Mouse (Mus musculus): ENCODE data around the gene Rps27l. TPM values are rescaled to one million over a fixed set of nuclear protein-coding genes. Genes with fewer than 3 reads are reported as not detected.
A peak's percentile ranks its signal among the peaks of the same experiment; 100 is the strongest.

Rps27l gene
- total RNA-seq, 2 experiments from 2014 or later = 34.2 to 39.5 TPM

GRCm38 (mm10) chr9:66925853-66926252 lies 20.0 kb upstream of the Rps27l start:
- Histone ChIP-seq H3K4me3 (no peak overlapping the region), H3K27ac (no peak overlapping the region)
- DNase-seq (ENCODE audit: extremely low spot score in 1 of 2, low spot score in 2 of 2) = no peak
- no peak for TF ChIP-seq CTCF (IDR thresholded peaks at IDR 0.05)
- intact Hi-C loops (cut with DNase I) = no loop called here

DNA sequence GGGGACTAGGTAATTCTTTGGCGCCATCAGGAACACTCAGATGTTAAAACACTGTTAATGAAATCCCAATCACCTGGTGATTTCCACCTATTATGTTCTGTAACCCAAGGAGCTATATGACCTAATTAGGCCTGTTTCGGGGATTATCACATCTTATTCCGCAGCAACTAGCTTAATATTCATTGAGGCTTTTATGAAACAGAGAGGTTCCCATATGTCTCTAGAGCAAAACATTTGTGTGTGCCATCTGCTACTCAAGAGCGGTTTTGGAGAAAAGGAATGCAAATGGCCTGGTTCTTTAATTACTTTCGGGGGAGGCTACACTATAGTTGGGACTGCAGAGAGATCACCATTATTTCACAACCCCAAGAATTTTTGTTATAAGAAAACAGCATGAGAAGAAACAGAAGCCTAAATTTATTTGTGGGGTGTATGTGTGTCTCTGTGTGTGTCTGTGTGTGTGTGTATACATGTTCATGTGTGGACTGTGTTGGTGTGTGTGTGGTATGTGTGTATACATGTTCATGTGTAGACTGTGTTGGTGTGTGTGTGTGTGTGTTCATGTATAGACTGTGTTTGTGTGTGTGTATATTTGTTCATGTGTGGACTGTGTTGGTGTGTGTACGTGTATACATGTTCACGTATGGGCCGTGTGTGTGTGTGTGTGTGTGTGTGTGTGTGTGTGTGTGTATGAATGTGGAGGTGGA lies 18.0 kb upstream of the Rps27l start:
- no peak for DNase-seq (ENCODE audit: extremely low spot score in 1 of 2, low spot score in 2 of 2)
- no peak for TF ChIP-seq CTCF (IDR thresholded peaks at IDR 0.05)
- H3K4me3 ChIP-seq = no peak overlapping the region
- intact Hi-C loops (cut with DNase I) = no loop called here
- H3K27ac ChIP-seq = no peak overlapping the region

DNA sequence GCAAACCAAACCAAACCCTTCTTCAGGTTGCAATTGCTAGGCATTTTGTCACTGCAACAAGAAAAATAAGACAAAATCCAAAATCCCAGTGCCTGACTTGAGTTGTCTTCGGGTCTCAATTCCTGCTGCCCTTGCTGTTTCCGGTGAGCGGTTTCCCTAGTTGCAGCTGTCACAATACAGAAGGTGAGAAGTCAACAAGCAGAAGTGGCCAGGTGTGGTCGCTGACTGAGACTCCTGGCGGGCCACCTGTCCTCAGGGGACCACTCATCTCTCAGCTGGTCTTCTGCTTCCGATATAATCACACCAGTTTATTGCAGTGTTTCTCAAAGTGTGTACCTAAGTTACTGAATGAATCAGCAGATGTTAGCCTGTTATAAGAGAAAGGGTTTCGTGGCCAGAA lies 15.5 kb upstream of the Rps27l start:
- TF ChIP-seq CTCF (IDR thresholded peaks at IDR 0.05) = no peak
- intact Hi-C loops (cut with DNase I) = no loop called here
- Histone ChIP-seq H3K4me3 (no peak overlapping the region), H3K27ac (no peak overlapping the region)
- no peak for DNase-seq (ENCODE audit: extremely low spot score in 1 of 2, low spot score in 2 of 2)

- no peak for DNase-seq (ENCODE audit: extremely low spot score in 1 of 2, low spot score in 2 of 2)
- intact Hi-C loops (cut with DNase I) = no loop called here
- H3K4me3 ChIP-seq = no peak overlapping the region
- TF ChIP-seq CTCF (IDR thresholded peaks at IDR 0.05) = no peak
- H3K27ac ChIP-seq = no peak overlapping the region
Observed at GRCm38 (mm10) chr9:66933869-66934808, 11.7 kb upstream of the Rps27l start.

DNA sequence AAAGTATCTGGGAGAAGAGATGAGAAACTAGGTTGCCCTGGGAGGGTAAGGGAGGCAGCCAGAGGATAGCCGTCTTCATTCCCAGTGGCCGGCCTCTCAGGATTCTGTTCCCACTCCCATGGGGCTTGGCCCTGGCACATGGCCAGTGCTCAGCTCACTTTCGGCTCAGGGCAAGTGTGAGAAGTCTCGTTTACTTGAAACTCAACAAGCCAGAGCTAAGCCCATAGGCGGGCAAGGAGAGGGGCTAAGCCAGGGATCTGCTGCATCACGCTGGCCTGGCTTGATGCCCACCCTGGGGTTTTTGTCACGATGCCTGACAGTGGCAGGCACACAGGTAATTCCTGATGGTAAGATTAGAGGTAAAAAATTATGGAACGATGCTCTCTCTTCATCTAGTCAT lies 8.4 kb upstream of the Rps27l start:
- Histone ChIP-seq H3K4me3 (no peak overlapping the region), H3K27ac (no peak overlapping the region)
- no peak for DNase-seq (ENCODE audit: extremely low spot score in 1 of 2, low spot score in 2 of 2)
- no peak for TF ChIP-seq CTCF (IDR thresholded peaks at IDR 0.05)
- intact Hi-C loops (cut with DNase I) = loop anchor here (5.0 kb wide), 3 partner anchors 85 to 290 kb away; no protein-coding TSS in a partner anchor

DNA sequence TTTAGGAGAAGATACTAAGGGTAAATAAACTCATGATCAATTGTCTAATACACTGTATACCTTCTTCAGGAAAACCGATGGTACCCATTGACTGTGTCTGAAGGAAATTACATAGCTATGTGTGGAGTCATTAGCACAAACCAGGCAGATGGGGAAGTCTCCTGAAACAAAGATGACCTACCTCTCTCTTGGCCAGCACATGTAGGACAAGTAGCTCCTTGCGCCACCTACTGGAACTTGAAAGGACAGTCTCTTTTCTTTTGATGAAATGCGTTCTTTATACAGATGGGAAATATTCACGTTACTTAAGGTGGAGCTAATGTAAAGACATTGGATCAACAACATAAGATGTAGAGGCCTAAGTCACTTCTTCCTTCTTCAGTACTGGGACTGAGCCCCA lies 7.0 kb upstream of the Rps27l start:
- intact Hi-C loops (cut with DNase I) = loop anchor here (5.0 kb wide), 3 partner anchors 87 to 292 kb away; no protein-coding TSS in a partner anchor
- no peak overlapping the region for H3K27ac ChIP-seq
- DNase-seq (ENCODE audit: extremely low spot score in 1 of 2, low spot score in 2 of 2) = peak in 1 of 2 experiments; percentile 16
- no peak overlapping the region for H3K4me3 ChIP-seq
- peak; percentile 83 for TF ChIP-seq CTCF (IDR thresholded peaks at IDR 0.05)

DNA sequence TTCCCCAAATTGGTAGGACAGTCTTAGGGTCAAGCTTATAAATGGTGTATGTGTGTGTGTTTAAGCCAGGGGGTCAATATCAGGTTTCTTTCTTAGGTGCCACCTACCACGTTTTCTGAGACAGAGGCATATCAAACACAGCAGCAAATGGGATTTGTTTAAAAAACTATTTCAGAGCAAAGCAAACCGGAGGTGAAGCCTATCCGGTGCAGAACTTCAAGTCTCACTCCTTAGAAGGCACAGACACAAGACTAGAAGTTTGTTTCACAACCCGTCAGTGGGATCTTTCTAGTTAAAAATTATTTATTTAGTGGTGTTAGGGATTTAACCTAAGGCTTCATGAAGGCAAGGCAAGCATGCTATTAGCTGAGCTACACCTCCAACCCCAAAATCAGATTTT lies 725 bp upstream of the Rps27l start:
- Histone ChIP-seq H3K4me3 (peak overlapping the region; percentile 81), H3K27ac (peak overlapping the region; percentile 95)
- TF ChIP-seq CTCF (IDR thresholded peaks at IDR 0.05) = no peak
- DNase-seq (ENCODE audit: extremely low spot score in 1 of 2, low spot score in 2 of 2) = no peak
- intact Hi-C loops (cut with DNase I) = loop anchor here (2.0 to 10.0 kb wide), 2 partner anchors 26 to 100 kb away; partner anchors contain the start of genes Rab8b and Tpm1

DNA sequence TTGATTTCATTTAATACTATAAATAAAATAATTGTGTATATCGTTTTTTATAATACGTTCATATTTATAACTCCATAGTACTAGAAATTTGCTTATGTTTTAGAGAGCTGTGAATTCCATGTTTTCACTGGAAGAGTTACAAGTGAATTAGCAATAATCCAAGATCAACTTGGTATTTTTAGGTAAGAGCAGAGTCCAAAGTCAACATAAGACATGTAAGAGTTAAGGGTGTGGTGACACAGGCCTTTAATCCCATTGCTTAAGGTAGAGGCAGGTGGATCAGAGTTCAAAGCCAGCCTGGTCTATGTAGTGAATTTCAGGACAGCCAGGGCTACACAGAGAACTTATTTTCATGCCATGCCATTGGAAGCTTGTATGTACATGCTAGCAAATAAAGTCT lies 2.6 kb downstream of the Rps27l start:
- DNase-seq (ENCODE audit: extremely low spot score in 1 of 2, low spot score in 2 of 2) = no peak
- no peak for TF ChIP-seq CTCF (IDR thresholded peaks at IDR 0.05)
- no peak overlapping the region for H3K4me3 ChIP-seq
- intact Hi-C loops (cut with DNase I) = loop anchor here (10.0 kb wide), 1 partner anchor 96 kb away; the partner anchor contains the start of gene Tpm1
- H3K27ac ChIP-seq = no peak overlapping the region

- intact Hi-C loops (cut with DNase I) = no loop called here
- no peak overlapping the region for H3K4me3 ChIP-seq
- TF ChIP-seq CTCF (IDR thresholded peaks at IDR 0.05) = no peak
- no peak for DNase-seq (ENCODE audit: extremely low spot score in 1 of 2, low spot score in 2 of 2)
- no peak overlapping the region for H3K27ac ChIP-seq
Observed at GRCm38 (mm10) chr9:66952321-66952720, 6.4 kb downstream of the Rps27l start.

- Histone ChIP-seq H3K4me3 (no peak overlapping the region), H3K27ac (no peak overlapping the region)
- DNase-seq (ENCODE audit: extremely low spot score in 1 of 2, low spot score in 2 of 2) = no peak
- no peak for TF ChIP-seq CTCF (IDR thresholded peaks at IDR 0.05)
- intact Hi-C loops (cut with DNase I) = no loop called here
Observed at GRCm38 (mm10) chr9:66952886-66953285, 7.0 kb downstream of the Rps27l start.

- Histone ChIP-seq H3K27ac (no peak overlapping the region), H3K4me3 (no peak overlapping the region)
- no peak for DNase-seq (ENCODE audit: extremely low spot score in 1 of 2, low spot score in 2 of 2)
- TF ChIP-seq CTCF (IDR thresholded peaks at IDR 0.05) = no peak
- intact Hi-C loops (cut with DNase I) = no loop called here
Observed at GRCm38 (mm10) chr9:66957451-66957850, 11.6 kb downstream of the Rps27l start.

DNA sequence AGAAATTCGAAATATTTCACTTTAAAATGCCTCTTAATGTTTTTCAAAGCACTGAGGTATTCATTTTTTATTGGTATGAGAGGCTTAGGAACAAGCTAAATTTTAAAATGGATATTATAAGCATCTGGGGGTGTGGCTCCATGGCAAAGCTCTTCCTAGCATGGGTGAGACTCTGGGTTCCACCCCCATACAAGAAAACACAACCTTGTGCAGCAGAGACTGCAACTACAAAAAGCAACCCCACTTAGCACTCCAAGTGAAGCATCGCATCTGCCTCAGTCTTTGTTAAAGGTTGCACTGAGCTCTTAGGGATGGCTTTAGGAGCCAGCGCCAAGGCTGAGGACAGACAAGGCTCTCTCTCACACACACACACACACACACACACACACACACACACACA lies 15.6 kb downstream of the Rps27l start:
- DNase-seq (ENCODE audit: extremely low spot score in 1 of 2, low spot score in 2 of 2) = no peak
- H3K4me3 ChIP-seq = no peak overlapping the region
- no peak overlapping the region for H3K27ac ChIP-seq
- intact Hi-C loops (cut with DNase I) = no loop called here
- TF ChIP-seq CTCF (IDR thresholded peaks at IDR 0.05) = no peak

Measured in left cerebral cortex, adult 2 months (tissue).